Mouse (Mus musculus) erythroblast, embryonic 14.5 days (primary cell): ENCODE measurements around the gene Cenpk.

Experiments used
- GATA1 ChIP-seq: IDR thresholded peaks from 2 replicates; pipeline ENCODE4 v1.6.1; 2012; ENCODE audit warnings: low read length, inconsistent platforms, mixed read lengths
- TAL1 ChIP-seq: IDR thresholded peaks from 3 replicates; pipeline ENCODE4 v1.6.1; 2012; ENCODE audit warnings: low read length, inconsistent platforms, mixed read lengths

GRCm38 (mm10) chr13:104289176-104289575, 60.8 kb downstream of the Cenpk start:
- TF ChIP-seq TAL1: no peak
- TF ChIP-seq GATA1: no peak
